8 mouse cellular contexts compared by ENCODE assay signal in genomic region chr3:96727343-96727827, GRCm38 (mm10). TPM values are rescaled to one million over a fixed set of nuclear protein-coding genes. Genes with fewer than 3 reads are reported as not detected.
DNase-seq lines count a peak whose midpoint lies in the region; ATAC-seq lines count a peak whose summit lies in the region.

Gene Polr3c (minus strand): TSS chr3:96727628.
Gene Rnf115 (plus strand): TSS chr3:96727664.

- H3K9ac ChIP-seq in heart, embryonic 13.5 days, result peak within 1 kb of the TSS; percentile 97
- H3K9ac ChIP-seq in liver, embryonic 12.5 days, result peak within 1 kb of the TSS; percentile 86
- peak within 1 kb of the TSS; percentile 73 for H3K9ac ChIP-seq in stomach, embryonic 15.5 days

- peak within 1 kb of the TSS; percentile 92 for H3K27ac ChIP-seq in heart, embryonic 13.5 days (replicated peaks)
- H3K27ac ChIP-seq in liver, embryonic 12.5 days, result peak within 1 kb of the TSS; percentile 87
- H3K27ac ChIP-seq in stomach, embryonic 15.5 days, result peak within 1 kb of the TSS; percentile 77

- H3K4me1 ChIP-seq in heart, embryonic 13.5 days, result peaks cover 47% of the 10 kb centered on the region
- peaks cover 55% of the 10 kb centered on the region for H3K4me1 ChIP-seq in liver, embryonic 12.5 days
- H3K4me1 ChIP-seq in stomach, embryonic 15.5 days, result peaks cover 7% of the 10 kb centered on the region

- under 1% methylated on average over 51 of the region's 52 CpGs for WGBS in heart, embryonic 13.5 days
- 1% methylated on average over 52 of the region's 52 CpGs for WGBS in liver, embryonic 12.5 days (ENCODE audit: insufficient replicate concordance)
- under 1% methylated on average over 52 of the region's 52 CpGs for WGBS in stomach, embryonic 15.5 days

- H3K9me3 ChIP-seq in heart, embryonic 13.5 days, result no peaks in the 10 kb centered on the region
- no peaks in the 10 kb centered on the region for H3K9me3 ChIP-seq in liver, embryonic 12.5 days (replicated peaks)
- H3K9me3 ChIP-seq in stomach, embryonic 15.5 days, result no peaks in the 10 kb centered on the region

- peak; percentile 93 for ATAC-seq in erythroid progenitor cell, adult 5-6 weeks (replicated peaks; ENCODE audit: low FRiP score, poor library complexity, severe bottlenecking)
- ATAC-seq in heart, embryonic 13.5 days (ENCODE audit: extremely low read depth, insufficient number of reproducible peaks, low FRiP score, low TSS enrichment), result peak; percentile 99
- ATAC-seq in liver, embryonic 12.5 days, result peak; percentile 99
- peak; percentile 98 for ATAC-seq in stomach, embryonic 15.5 days (ENCODE audit: insufficient read depth, low FRiP score, low read depth)

- H3K4me2 ChIP-seq in heart, embryonic 13.5 days, result peak within 1 kb of the TSS; percentile 82
- peak within 1 kb of the TSS; percentile 87 for H3K4me2 ChIP-seq in liver, embryonic 12.5 days
- H3K4me2 ChIP-seq in stomach, embryonic 15.5 days, result peak within 1 kb of the TSS; percentile 62

- peaks cover 29% of the 10 kb centered on the region for H3K36me3 ChIP-seq in heart, embryonic 13.5 days
- H3K36me3 ChIP-seq in liver, embryonic 12.5 days, result peaks cover 29% of the 10 kb centered on the region
- peaks cover 12% of the 10 kb centered on the region; the same call in 1 of the 2 replicates for H3K36me3 ChIP-seq in stomach, embryonic 15.5 days

- DNase-seq in CD4-positive helper T cell, adult 2 months (ENCODE audit: low read depth, low spot score), result peak; percentile 93
- peak; percentile 76 for DNase-seq in brain, embryonic 18.5 days (ENCODE audit: low read depth, low spot score)
- DNase-seq in kidney, postnatal 10 days, result peak; percentile 98
- peak; percentile 93 to 94 for DNase-seq in natural killer cell, adult 2 months (ENCODE audit: low spot score in 2 of 2)

- peak within 1 kb of the TSS; percentile 98 for H3K4me3 ChIP-seq in heart, embryonic 13.5 days
- peak within 1 kb of the TSS; percentile 92 for H3K4me3 ChIP-seq in liver, embryonic 12.5 days
- peak within 1 kb of the TSS; percentile 81 for H3K4me3 ChIP-seq in stomach, embryonic 15.5 days (replicated peaks)

- H3K27me3 ChIP-seq in heart, embryonic 13.5 days (replicated peaks), result no peaks in the 10 kb centered on the region
- H3K27me3 ChIP-seq in liver, embryonic 12.5 days (replicated peaks), result no peaks in the 10 kb centered on the region
- H3K27me3 ChIP-seq in stomach, embryonic 15.5 days (replicated peaks), result no peaks in the 10 kb centered on the region

RNA-seq across cellular contexts. Expression of gene Polr3c, which starts in this region (rescaled TPM):
- 16.2 and 34.8 TPM in 2 replicates for total RNA-seq in erythroid progenitor cell, adult 5-6 weeks (2015; ENCODE audit: low replicate concordance)
- total RNA-seq in erythroid progenitor cell, adult 5-6 weeks (2017; ENCODE audit: low replicate concordance), result 21.6 and 27.7 TPM in 2 replicates
- 25.2 and 29.3 TPM in 2 replicates for polyA plus RNA-seq in heart, embryonic 13.5 days (2015; fragmentation: Nextera tagmentation; extraction: Ambion mirVana)
- polyA plus RNA-seq in liver, embryonic 12.5 days (2016; fragmentation: Nextera tagmentation; extraction: Ambion mirVana), result 30.1 and 30.9 TPM in 2 replicates
- 31.8 and 35.2 TPM in 2 replicates for polyA plus RNA-seq in stomach, embryonic 15.5 days (2015; fragmentation: Nextera tagmentation; extraction: Ambion mirVana)

RNA-seq across cellular contexts. Expression of gene Rnf115, which starts in this region (rescaled TPM):
- total RNA-seq in erythroid progenitor cell, adult 5-6 weeks (2015; ENCODE audit: low replicate concordance), result 28.5 and 45.3 TPM in 2 replicates
- 32.7 and 35.9 TPM in 2 replicates for total RNA-seq in erythroid progenitor cell, adult 5-6 weeks (2017; ENCODE audit: low replicate concordance)
- polyA plus RNA-seq in heart, embryonic 13.5 days (2015; fragmentation: Nextera tagmentation; extraction: Ambion mirVana), result 36.9 and 44.8 TPM in 2 replicates
- 38.4 and 40.9 TPM in 2 replicates for polyA plus RNA-seq in liver, embryonic 12.5 days (2016; fragmentation: Nextera tagmentation; extraction: Ambion mirVana)
- polyA plus RNA-seq in stomach, embryonic 15.5 days (2015; fragmentation: Nextera tagmentation; extraction: Ambion mirVana), result 40.4 and 42.7 TPM in 2 replicates

Comparison
In these comparisons a context has a peak if more than half of its experiments do, and no peak if none do; other contexts are left out.
1. Peak in every context shown above with its lines: DNase-seq, ATAC-seq, H3K4me3 ChIP-seq and H3K27ac ChIP-seq.